Mouse (Mus musculus) left cerebral cortex, postnatal 4 days (tissue): ENCODE measurements around the gene Rnf126. TPM values are rescaled to one million over a fixed set of nuclear protein-coding genes. Genes with fewer than 3 reads are reported as not detected.
"Not testable (repeated sequence)": the region's sequence is repeated elsewhere in the genome, so short reads cannot be mapped to it uniquely, and the experiment has no call there.

Experiments used
- DNase-seq: peaks from one replicate; pipeline ENCODE4 v3.0.0-alpha.2; 2022
- intact Hi-C: fragments of 180-260 bp; cut with DNase I; formaldehyde crosslinking; loops from one replicate; pipeline ENCODE4 v1.15.1; 2025
- total RNA-seq, 2 experiments: library from RNA; stranded (reverse); gene quantifications; 2 replicates each; pipeline ENCODE4 v1.2.3; 2021

Gene Rnf126
- total RNA-seq, 2 experiments from 2014 or later = 85.0 to 95.3 TPM

- intact Hi-C loops = no loop called here
- peak; percentile 85 for DNase-seq
Measured at GRCm38 (mm10) chr10:79768400-79768799, 1.6 kb upstream of the Rnf126 start.

DNA sequence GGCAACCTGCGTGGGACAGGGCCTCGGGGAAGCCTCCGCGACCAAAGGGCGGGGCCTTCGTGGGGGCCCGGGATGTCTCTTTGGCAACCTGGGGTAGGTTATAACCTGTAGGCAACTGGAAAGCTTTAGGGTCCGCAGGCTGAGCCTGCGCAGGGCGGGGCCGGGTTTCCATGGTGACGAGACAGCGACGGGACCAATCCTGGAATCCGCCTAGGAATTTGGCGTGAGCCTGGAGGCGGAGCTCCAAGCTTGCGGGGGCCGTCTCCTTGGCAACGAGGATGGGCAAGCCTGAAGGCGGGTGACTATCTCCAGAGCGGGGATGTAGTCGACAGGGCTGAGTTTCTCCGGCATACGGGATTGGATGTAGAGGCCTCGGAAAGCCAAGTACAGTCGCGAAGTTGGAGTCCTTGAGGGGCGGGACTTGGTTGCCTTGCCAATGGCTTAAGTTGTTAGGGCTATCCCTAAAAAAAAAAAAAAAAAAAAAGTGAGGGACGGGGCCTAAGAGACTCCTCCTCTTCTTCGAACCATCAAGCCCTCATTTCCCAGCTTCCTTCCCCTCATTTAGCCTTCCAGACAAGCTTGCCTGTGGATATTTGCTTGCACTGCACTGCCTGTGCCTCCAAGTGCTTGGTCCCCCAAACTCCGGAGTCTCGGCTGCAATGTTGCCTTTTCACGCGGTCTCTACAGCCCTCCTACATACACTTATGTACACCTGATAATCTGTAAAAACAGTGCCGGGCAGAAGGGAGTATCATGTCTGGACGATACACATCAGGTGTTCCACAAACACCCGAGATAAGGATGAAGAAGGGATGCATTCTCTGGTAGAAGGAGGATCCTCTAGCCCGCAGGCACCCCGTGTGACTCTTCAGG lies 856 bp upstream of the Rnf126 start:
- peak; percentile 98 for DNase-seq
- intact Hi-C loops = no loop called here

GRCm38 (mm10) chr10:79766001-79766507 lies 698 bp downstream of the Rnf126 start:
- DNase-seq = no peak
- intact Hi-C loops = no loop called here

- intact Hi-C loops = no loop called here
- no peak for DNase-seq
Measured at GRCm38 (mm10) chr10:79765228-79765745, 1.5 kb downstream of the Rnf126 start.

- DNase-seq = no peak
- intact Hi-C loops = no loop called here
Measured at GRCm38 (mm10) chr10:79764234-79764633, 2.5 kb downstream of the Rnf126 start.

GRCm38 (mm10) chr10:79762875-79763274 lies 3.9 kb downstream of the Rnf126 start:
- intact Hi-C loops = no loop called here
- DNase-seq = no peak

DNA sequence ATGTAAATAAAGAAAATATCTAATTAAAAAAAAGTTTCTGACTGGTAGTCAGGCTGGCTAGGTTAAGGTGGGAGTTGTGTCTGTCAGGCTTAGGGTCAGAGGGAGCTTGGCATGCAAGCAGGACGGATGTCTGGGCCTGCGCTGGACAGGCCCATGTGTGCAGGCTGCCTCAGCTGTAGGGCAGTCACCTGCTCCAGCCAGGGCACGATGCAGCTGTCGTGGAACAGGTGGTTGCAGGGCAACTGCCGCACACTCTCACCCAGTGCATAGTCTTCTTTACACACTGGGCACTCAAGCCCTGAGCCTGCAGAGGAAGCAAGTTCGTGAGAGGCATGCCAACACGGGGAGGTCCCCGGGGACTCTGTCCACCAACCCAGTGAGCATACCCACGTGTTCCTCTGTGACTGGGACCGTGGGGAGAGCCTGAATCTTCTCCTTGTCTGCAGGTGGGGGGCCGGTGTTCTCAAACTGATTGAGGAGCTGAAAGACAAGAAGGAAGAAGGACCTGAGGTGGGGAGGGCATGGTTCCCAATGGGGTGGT lies 6.1 kb downstream of the Rnf126 start:
- no peak for DNase-seq
- intact Hi-C loops = no loop called here

GRCm38 (mm10) chr10:79759675-79760074 lies 7.1 kb downstream of the Rnf126 start:
- DNase-seq, intact Hi-C loops: not testable (repeated sequence)

GRCm38 (mm10) chr10:79756660-79757059 lies 10.1 kb downstream of the Rnf126 start:
- intact Hi-C loops = no loop called here
- no peak for DNase-seq

DNA sequence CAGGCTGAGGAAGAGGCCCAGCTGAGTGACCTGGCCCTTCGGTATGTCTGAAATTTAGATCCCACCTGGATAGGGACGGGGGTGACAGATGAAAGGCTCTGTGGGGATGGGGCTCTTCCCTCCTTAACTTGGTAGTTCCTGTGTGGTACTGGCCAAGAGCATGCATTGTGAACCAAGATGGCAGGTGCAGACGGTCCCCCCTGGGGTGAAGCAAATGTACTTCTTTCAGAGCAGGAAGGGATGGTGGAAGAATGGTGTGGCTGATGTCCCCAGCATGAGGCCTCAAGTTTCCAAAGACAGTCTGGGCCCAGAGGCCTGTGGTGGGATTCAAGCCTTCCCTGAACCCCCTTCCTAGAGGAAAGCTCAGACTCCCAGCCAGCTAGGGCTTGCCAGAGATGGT lies 10.9 kb downstream of the Rnf126 start:
- DNase-seq = no peak
- intact Hi-C loops = no loop called here

DNA sequence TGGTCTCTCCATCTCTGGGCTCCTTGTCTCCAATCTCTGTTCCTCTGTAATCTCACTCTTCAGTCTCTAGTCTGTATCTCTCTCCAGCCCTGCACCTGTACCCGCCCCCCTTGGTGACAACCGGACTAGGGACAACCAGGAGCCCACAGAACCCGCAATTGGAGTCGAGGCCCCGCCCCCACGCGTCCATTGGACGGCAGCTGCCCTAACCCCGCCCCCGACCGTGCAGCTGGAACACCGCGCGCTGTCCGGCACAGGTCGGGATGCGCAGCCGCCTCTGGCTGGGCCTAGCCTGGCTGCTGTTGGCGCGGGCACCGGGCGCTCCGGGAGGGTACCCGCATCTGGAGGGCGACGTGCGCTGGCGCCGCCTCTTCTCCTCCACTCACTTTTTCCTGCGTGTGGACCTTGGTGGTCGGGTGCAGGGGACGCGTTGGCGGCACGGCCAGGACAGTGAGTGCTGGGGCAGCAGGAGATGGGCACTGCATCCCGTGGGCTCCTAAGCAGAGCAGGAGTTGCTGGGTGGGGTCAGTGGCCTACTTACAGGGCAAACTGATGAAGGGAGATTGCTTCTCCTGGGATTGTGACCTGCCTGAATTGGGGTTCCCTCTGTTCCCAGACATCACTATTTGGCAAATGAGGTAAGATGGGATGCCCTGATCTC lies 11.8 kb downstream of the Rnf126 start, which contains the start of gene Fgf22:
Fgf22 (plus strand) TSS at position 221 of the 661 bp plus-strand sequence.
- intact Hi-C loops = no loop called here
- peak; percentile 59 for DNase-seq

DNA sequence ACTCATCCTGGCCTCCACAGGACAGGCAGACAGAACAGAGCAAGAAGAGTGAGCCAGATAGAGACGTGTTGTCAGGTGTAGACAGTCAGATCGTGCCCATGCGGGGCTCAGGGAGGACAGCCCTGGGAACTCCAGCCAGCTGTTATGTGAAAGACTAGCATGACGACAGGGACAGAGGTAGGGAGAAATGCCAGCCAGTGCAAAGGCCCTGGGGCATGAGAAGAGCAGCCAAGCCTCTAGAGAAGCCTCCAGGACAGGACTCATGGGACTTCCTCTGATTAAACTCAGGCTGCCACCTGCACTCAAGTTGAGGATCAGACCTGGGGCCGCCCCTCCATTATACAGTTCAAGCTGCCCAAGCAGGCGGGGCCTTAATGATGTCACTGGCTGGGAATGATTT lies 18.3 kb downstream of the Rnf126 start:
- intact Hi-C loops = no loop called here
- no peak for DNase-seq

DNA sequence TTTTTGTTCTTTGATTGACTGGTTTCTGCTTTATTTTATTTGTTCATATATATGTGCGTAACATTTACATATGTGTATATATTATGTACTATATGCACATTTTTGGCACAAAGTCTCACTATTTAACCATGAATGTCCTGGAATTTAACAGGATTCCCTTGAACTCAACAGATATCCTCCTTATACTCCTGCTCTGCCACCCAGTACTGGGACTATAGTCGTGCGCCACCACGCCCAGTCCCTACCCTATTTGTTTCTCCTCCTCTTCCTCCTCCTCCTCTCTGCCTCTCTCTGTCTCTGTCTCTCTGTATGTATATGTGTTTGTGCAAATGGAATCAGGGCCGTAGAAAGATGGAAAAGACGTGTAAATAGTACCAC lies 20.0 kb downstream of the Rnf126 start:
- no peak for DNase-seq
- intact Hi-C loops = no loop called here

- peak; percentile 97 for DNase-seq
- intact Hi-C loops = no loop called here
Measured at GRCm38 (mm10) chr10:79745898-79746773, 20.6 kb downstream of the Rnf126 start, which contains the start of gene Polrmt. Gene Polrmt (minus strand): TSS chr10:79746581.

DNA sequence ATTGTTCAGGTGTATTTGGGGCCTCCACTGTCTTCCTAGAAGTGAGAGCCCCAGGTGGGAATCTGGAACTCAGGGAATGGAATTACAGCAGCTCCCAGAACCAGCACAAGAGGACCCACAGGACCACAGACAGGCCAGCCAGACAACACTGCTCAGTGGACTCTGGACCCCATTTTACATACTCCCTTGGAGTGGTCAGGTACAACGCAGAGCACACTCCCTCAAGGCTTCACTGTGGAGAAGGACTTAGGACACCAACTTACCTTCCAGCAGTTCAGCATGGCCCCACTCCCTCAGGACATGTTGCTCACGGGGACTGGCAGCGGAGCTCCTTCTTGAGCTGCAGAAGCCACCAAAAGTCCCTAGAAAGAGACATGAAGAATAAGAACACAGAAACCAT lies 21.3 kb downstream of the Rnf126 start:
- DNase-seq = no peak
- intact Hi-C loops = no loop called here

DNA sequence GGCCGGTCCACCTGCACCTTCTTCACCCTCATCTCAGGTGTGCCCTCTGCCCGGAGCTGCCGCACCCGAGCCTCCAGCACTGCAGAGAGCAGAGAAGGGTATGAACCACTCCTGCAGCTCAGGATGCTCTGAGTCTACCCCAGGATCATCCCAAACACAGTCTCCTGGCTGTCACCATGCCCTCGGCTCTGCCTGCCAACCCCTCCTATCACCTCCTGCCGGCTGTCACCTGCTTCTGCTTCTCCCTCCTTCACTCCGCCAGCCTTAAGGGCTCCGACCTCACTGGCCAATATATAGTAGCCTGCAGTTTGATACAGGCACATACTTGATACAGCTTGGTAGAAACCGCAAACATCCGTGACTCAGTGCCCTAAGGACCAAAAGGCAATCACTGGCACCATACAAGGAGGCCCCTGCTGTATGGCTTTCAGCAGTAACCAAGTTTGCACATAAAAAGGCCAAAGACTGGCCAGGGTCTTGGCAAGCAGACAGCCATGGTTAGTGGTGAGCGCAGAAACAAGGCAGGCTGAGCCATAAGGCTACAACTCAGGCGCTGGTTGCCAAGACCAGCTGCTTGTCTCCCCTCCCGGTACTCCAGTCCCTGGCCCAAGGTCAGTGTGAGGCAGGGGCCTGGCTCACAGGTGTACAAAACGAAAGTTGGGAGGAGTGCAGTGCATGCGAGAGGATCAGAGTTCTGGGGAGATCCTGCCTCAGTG lies 22.9 kb downstream of the Rnf126 start:
- DNase-seq = no peak
- intact Hi-C loops = no loop called here

DNA sequence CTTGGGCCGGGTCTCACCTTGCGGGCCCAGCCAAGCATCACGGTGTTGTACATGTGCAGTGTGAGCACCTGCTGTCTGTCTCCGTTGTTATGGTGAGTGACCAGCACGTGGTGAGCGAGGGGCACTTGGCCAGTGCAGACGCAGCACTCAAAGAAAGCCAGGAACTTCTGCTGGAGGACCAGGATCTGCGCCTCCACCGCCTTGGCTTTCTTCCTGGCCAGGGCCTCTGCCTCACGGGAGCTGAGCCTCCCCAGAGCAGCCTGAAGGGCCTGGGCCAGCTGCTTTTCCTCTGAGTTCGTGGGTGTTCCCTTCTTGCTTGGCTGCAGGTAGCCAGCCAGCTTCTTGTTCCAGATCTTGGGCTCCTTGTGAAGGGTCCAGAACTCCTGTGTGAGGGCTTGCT lies 23.6 kb downstream of the Rnf126 start:
- intact Hi-C loops = no loop called here
- no peak for DNase-seq

GRCm38 (mm10) chr10:79740863-79741262 lies 25.9 kb downstream of the Rnf126 start:
- DNase-seq = no peak
- intact Hi-C loops = no loop called here

DNA sequence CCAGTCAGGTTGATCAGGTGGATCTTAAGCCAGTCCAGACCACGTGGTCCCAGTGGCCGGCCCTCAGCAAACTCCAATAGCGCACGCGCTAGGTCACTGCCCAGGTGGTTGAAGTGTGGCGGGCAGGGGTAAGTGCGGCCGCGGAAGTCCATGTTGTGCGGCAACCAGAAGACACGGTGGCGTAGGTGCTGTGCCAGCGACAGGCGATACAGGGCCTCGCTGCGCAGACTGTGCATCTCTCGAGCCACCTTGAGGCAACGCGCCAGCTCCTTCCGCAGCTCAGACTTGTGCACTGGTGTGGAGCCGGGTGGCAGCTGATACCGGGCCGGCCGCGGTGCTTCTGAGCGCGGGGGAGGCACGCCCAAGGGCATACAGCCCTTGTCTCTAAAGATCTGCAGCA lies 27.5 kb downstream of the Rnf126 start:
- no peak for DNase-seq
- intact Hi-C loops = loop anchor here (10.0 kb wide), 1 partner anchor 1816 kb away; the partner anchor contains the start of gene Aes
